Mouse (Mus musculus) kidney, postnatal 10 days (tissue): ENCODE results near the gene Wscd2.

Experiments
- DNase-seq: peaks from one replicate; pipeline ENCODE4 v3.0.0; 2021; ENCODE audit warnings: mixed read lengths

Wscd2 gene

GRCm38 (mm10) chr5:113619151-113619550, 129.0 kb downstream of the Wscd2 start:
- no peak for DNase-seq

DNA sequence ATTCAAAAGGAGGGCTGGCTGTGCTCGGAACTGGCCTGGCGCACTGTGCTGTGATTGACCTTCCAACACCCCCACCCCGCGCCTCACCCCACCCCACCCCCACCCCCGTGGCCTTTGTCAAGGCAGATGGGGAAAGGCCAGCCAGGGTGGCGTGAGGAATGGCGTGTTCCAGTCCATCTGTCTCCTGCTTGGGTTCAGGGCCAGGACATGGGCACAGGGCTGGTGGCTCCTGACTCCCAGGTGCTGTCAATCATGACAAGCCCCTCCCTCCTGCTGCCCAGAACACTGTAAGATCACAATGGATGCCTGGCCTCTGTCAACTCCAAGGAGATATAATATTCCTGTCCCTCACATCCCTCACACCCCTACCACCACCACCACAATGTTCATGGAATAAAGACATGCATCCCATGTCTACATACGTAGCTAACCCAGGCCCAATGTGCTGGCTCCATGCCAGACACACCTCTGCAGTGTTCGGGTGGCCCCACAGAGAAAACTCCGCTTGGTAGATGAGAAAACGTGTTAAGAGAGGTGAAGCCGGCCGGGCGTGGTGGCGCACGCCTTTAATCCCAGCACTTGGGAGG, 130.1 kb downstream of the Wscd2 start:
- DNase-seq = no peak

GRCm38 (mm10) chr5:113620999-113621398, 130.9 kb downstream of the Wscd2 start:
- DNase-seq = no peak

GRCm38 (mm10) chr5:113623052-113623451, 132.9 kb downstream of the Wscd2 start:
- no peak for DNase-seq

DNA sequence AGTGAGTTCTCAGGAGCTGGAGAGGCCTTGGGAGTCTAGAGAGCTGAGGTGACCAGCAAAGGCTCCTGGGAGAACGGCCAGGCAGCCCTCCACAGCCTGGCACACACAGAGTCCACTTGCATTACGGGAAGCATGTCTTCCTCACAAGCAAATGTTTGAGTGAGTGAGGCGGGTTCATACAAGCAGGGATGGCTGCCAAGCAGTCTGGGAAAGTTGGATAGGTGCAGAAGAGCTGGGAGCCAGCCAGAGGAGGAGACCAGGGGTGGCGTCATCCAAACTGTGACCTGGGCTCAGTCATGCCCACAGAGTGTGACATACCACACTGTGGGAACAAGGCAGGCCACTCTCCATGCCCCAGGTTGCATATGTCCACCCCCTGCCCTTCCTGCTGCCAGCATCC, 134.9 kb downstream of the Wscd2 start:
- DNase-seq = no peak

DNA sequence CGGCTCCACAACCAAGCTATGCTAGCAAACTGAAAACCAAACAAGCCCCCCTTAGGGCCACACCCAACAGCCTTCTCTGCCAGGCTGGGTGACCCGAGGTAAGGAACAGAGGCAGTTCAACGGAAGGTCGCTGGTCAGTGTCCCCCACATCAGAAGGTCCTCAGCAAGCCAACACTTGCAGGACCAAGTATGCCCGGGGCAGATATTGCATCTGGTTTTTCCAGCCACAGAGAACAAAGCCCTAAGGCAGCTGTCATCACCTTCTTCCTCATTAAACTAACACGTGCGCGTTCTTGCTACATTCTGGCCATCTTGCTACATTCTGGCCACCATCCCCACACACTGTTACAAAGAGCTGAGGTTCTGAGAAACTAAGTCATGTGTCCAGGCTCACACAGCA, 136.2 kb downstream of the Wscd2 start:
- DNase-seq = no peak

DNA sequence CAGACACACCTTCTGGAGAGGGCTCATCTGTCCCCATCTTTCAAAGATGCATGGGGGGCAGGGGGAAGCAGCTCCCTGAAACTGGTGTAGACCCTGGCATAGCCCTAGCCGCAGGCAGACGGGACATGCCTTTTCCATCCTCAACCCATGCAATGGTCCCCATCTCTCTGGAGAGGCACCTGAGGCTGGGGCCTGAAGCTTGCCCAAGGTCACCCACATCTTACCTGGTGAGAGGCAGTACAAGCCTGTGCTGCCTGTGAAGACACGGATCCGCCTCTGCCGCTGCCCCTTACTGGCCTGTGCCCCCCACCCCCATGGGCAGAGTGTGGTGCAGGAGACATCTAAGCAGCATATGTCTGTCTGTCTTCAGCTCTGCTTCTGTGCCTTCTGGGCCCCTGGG, 136.9 kb downstream of the Wscd2 start:
- DNase-seq = no peak

DNA sequence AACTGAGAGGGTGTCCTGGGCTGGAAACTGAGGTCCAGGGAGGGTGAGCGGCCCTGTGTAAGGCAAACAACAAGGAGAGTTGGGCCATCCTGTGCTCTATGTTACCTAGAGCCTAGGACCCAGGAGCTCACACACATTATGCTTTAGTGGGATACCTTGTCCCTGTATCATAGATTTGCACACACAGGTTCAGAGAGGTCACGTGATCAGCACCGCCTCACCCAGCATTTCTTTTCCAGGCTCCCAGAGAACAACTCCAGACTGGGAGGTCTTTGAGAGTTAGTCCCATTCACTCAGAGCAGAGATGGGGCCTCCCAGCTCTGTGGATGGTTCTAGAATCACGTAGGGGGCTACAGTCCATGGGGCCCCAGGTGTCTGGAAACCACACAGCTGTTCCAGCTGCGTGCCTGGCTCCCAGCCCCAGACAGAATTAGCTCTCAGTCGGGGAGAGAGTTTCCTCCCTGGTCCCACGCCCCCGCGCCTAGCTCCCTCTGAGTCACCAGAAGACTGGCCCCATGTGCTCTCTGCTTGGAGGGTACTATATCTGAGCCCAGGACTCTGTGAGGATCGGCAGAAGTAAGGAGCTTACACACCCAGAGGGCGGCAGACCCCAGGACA, 137.8 kb downstream of the Wscd2 start:
- peak; percentile 59 for DNase-seq

- no peak for DNase-seq
Observed at GRCm38 (mm10) chr5:113629248-113629647, 139.1 kb downstream of the Wscd2 start.

- no peak for DNase-seq
Observed at GRCm38 (mm10) chr5:113630116-113630515, 140.0 kb downstream of the Wscd2 start.

GRCm38 (mm10) chr5:113633037-113633714, 143.0 kb downstream of the Wscd2 start:
- peak; percentile 48 for DNase-seq

DNA sequence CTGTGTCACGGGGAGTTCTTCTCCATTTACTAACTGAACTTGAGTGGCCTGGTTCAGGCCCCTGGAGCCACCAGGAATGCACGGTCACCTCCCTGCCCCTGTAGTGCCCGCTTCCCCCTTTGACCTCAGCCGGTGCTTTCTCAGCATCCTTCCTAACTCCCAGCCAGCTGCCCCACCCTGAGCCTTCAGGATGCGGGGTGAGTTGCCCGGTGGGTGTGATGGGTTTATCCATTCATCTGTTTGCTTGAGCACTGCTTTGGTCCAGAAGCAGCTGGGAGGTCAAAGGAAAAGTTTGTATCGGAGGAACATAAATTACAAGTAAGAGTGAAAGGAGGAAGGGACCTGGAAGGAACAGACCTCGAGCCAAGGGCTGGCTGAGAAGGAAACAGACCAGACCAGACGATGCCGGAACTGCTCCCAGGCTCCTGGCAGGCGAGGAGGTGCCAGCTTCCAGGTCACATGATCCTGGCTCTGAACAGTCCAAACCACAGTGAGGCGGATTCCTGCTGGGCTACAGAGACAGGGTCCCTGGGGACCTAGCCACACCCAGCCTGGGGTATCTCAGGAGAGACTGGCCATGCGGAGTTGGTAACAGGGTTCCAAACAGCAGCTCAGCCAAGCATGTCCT, 144.0 kb downstream of the Wscd2 start:
- DNase-seq = peak; percentile 80

- DNase-seq = no peak
Observed at GRCm38 (mm10) chr5:113634887-113635610, 144.9 kb downstream of the Wscd2 start.

DNA sequence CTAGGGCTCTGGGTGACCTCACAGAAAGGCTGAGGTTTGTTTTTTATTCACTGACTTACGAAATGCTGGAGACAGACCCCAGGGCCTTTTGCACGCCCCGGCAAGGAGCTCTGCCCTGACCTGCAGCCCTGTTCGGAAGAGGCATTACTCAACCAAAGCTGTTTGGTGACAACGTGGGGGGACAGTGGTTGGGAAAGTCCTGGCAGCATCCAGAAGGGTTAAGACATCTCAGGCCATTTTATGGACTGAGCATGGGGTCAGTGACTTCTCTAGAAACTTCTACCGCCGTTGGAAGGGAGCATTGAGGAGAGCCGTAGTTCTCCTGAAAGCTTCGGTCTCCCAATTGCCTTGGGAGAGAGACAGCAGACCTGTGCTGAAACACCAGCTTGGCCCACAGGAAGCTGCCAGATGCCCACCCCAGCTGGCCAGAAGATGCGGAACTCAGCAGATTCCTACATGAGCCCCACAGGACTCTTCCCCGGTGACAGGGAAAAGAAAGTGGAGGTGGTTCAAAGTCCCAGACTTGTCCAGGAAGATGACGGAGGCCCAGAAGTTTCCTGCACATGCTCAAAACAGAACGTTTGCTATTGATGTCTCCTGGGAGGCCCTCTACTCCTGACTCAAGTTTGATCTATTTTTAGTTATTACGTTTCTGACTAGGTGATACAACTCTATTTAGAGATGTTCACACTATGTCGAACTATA, 145.9 kb downstream of the Wscd2 start:
- no peak for DNase-seq

DNA sequence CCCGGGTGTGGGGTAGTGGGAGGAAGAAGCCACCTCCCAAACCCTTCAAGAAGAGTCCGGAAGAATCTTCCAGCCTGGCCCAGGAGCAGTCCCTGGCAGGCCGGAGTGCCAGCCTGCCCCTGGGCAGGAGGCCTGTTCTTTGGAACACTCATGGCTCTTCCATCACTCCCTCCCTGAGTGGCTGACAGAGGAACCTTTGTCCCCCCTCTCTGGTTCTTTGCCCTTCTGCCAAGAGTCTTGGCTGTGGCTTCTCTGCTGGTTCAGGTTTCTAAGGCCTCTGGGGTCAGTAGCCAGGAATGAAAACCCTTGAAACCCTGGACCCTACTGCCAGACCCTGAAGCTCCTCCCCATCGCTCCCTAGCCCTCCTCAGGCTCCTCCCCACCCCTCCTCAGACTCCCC, 147.5 kb downstream of the Wscd2 start:
- no peak for DNase-seq

- no peak for DNase-seq
Observed at GRCm38 (mm10) chr5:113638055-113638454, 147.9 kb downstream of the Wscd2 start.

DNA sequence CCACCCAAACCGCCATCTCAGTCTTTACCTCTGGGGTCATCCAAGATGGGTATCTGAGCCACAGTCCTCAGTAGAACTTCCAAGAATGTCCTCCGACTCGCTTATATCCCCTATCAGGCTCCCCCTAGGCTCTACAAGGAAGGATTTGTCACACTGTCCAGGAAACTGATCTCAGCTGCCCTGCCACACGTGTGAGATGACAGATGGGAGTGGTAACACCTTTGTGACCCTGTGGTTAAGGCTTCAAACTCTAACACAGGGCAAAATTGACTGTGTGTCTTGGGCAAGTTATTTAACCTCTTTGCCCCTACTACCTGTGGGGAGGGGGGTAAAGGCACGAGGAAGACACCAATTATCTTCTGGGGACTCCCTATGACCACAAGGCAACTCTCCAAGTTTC, 149.0 kb downstream of the Wscd2 start:
- no peak for DNase-seq
